Mouse (Mus musculus) E14TG2a.4 (cell line): ENCODE data around the gene Rab4b.
A peak's percentile ranks its signal among the peaks of the same experiment; 100 is the strongest.

ENCODE experiments used
- H3K27me3 ChIP-seq: 2 replicates; pipeline ENCODE4 v1.6.1; 2014; ENCODE audit warnings: low read length, control low read depth; ENCODE audit not compliant: insufficient read depth
- H3K36me3 ChIP-seq: 2 replicates; pipeline ENCODE4 v1.6.1; 2014; ENCODE audit warnings: low read length, control low read depth; ENCODE audit not compliant: insufficient read depth
- H3K4me1 ChIP-seq: replicated peaks from 2 replicates; pipeline ENCODE4 v1.6.1; 2014; ENCODE audit warnings: low read depth, low read length, control low read depth
- H3K4me3 ChIP-seq: replicated peaks from 2 replicates; pipeline ENCODE4 v1.5.1; 2014; ENCODE audit warnings: mild to moderate bottlenecking, low read length
- H3K9me3 ChIP-seq: 2 replicates; pipeline ENCODE4 v1.6.1; 2014; ENCODE audit warnings: low read length, control low read depth
- CTCF ChIP-seq: conservative IDR thresholded peaks from 2 replicates; pipeline ENCODE4 v1.5.1; 2014; ENCODE audit warnings: low read length
- NANOG ChIP-seq: IDR thresholded peaks from 2 replicates; pipeline ENCODE4 v1.6.1; 2014; ENCODE audit warnings: borderline replicate concordance, low read length, mixed read lengths
- POU5F1 ChIP-seq: IDR thresholded peaks from 2 replicates; pipeline ENCODE4 v1.6.1; 2014; ENCODE audit warnings: low read length, borderline replicate concordance

Gene Rab4b

GRCm38 (mm10) chr7:27159882-27160281 is 18.8 kb downstream of the Rab4b start:
- no peaks in the 10 kb centered on the region for H3K27me3 ChIP-seq
- TF ChIP-seq POU5F1 = no peak
- no peak for TF ChIP-seq NANOG
- TF ChIP-seq CTCF = peak; percentile 86
- H3K4me1 ChIP-seq = peaks cover 89% of the 10 kb centered on the region
- no peaks in the 10 kb centered on the region for H3K9me3 ChIP-seq
- H3K4me3 ChIP-seq = peak overlapping the region; percentile 45
- H3K36me3 ChIP-seq = peaks cover 71% of the 10 kb centered on the region

DNA sequence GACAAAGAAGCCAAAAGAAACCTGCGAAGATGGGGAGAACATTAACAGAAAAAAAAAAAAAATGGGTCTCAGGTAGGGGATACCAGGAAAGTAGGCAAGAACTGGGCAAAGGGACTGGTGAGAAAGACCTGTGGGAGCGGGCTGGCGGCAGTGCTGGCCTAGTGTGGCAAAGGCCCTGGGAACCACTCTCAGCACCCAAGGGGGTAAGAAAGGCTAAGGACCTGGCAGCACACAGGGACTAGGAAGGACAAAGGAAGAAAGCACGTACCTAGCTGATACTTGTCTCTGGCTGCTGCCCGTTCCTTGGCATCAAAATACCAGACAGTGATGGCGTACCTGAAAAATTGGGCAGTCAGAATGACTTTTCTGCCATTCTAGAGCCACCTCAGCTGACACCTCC is 19.4 kb downstream of the Rab4b start:
- H3K9me3 ChIP-seq = no peaks in the 10 kb centered on the region
- H3K4me3 ChIP-seq = 0 out of 2 replicates have a peak overlapping the region, but pooled peaks have one; percentile 26
- TF ChIP-seq POU5F1 (no peak), NANOG (no peak), CTCF (no peak)
- peaks cover 68% of the 10 kb centered on the region for H3K36me3 ChIP-seq
- H3K4me1 ChIP-seq = peaks cover 87% of the 10 kb centered on the region
- H3K27me3 ChIP-seq = no peaks in the 10 kb centered on the region

DNA sequence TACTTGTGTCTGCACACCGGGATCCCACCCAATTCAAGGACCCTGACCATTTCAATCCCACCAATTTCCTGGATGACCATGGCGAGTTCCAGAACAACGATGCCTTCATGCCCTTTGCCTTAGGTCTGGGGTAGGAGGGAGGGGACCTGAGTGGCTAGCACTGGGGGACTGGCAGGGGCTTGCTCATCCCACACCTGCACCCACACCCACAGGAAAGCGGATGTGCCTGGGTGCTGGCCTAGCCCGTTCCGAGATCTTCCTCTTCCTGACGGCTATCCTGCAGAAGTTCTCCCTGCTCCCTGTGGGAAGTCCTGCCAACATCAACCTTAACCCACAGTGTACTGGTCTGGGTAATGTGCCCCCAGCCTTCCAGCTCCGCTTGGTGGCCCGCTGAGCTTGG is 20.5 kb downstream of the Rab4b start:
- H3K4me1 ChIP-seq = peaks cover 79% of the 10 kb centered on the region
- H3K27me3 ChIP-seq = no peaks in the 10 kb centered on the region
- H3K4me3 ChIP-seq = no peak overlapping the region
- peaks cover 57% of the 10 kb centered on the region for H3K36me3 ChIP-seq
- TF ChIP-seq POU5F1 = no peak
- no peak for TF ChIP-seq CTCF
- TF ChIP-seq NANOG = no peak
- peaks cover 10% of the 10 kb centered on the region for H3K9me3 ChIP-seq

DNA sequence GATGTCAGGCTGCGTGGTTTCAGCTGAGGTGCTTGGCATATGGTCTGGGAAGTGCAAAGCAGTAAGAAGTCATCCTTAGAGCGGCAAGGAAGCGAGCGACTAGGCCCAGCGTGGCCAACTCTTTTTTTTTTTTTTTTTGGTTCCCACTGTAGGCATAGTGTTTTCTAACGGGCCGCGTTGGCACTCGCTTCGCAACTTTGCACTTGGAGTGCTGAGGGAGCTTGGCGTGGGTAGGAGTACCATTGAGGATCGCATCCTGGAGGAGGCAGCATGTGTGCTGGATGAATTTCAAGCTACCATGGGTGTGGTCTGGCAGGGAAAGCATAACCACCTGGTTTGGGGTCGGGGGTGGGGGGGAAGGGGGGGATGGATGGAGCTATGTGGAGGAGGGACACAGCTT is 22.7 kb downstream of the Rab4b start:
- Histone ChIP-seq H3K36me3 (peaks cover 36% of the 10 kb centered on the region), H3K4me3 (peak overlapping the region; percentile 65), H3K9me3 (peaks cover 11% of the 10 kb centered on the region), H3K27me3 (no peaks in the 10 kb centered on the region), H3K4me1 (peaks cover 66% of the 10 kb centered on the region)
- no peak for TF ChIP-seq POU5F1
- no peak for TF ChIP-seq CTCF
- TF ChIP-seq NANOG = no peak

DNA sequence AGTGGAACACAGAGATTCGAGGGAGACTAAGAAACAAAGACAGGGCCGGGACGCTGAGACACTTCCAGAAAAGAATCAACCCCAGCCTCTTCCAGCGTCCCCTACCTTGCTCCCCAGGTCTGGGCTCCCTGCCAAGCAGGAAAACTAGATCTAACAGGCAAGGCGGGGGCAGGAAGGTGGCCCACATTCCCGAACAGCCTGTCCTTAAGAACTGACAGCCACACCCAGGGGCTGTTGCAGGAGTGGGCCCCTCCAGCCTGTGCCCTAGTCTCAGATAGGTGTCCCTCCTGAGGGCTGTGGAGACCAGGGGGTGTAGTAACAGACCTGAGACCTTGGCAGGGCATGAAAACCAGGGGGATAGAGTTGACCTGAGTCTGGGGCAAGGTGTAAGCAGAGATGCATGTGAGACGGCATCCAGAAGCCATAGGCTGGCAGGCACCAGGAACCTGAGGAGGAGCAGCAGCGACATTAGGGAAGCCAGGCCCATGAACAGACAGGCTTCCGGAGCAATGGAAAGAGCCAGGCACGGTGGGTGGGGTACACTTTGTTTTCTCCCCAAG is 25.4 kb downstream of the Rab4b start, which contains the start of gene Cyp2t4:
Gene Cyp2t4, plus strand, starts transcription at position 510 of the 560 bp plus-strand sequence.
- Histone ChIP-seq H3K27me3 (no peaks in the 10 kb centered on the region), H3K4me3 (no peak within 1 kb of the TSS; the same call in 1 of the 2 replicates), H3K36me3 (peaks cover 12% of the 10 kb centered on the region), H3K4me1 (peaks cover 40% of the 10 kb centered on the region), H3K9me3 (peaks cover 11% of the 10 kb centered on the region)
- no peak for TF ChIP-seq NANOG
- TF ChIP-seq CTCF = no peak
- TF ChIP-seq POU5F1 = no peak

- Histone ChIP-seq H3K36me3 (no peaks in the 10 kb centered on the region), H3K27me3 (no peaks in the 10 kb centered on the region), H3K4me1 (peaks cover 27% of the 10 kb centered on the region), H3K9me3 (peaks cover 17% of the 10 kb centered on the region), H3K4me3 (no peak overlapping the region)
- TF ChIP-seq POU5F1 (no peak), NANOG (no peak), CTCF (no peak)
Observed at GRCm38 (mm10) chr7:27136410-27136996, 42.2 kb downstream of the Rab4b start.

GRCm38 (mm10) chr7:27133757-27134156 is 44.9 kb downstream of the Rab4b start:
- H3K4me1 ChIP-seq = peaks cover 39% of the 10 kb centered on the region
- H3K9me3 ChIP-seq = peaks cover 6% of the 10 kb centered on the region
- no peaks in the 10 kb centered on the region for H3K27me3 ChIP-seq
- no peak overlapping the region for H3K4me3 ChIP-seq
- no peaks in the 10 kb centered on the region for H3K36me3 ChIP-seq
- TF ChIP-seq POU5F1 (no peak), CTCF (no peak), NANOG (no peak)

GRCm38 (mm10) chr7:27133156-27133555 is 45.5 kb downstream of the Rab4b start:
- Histone ChIP-seq H3K4me1 (peaks cover 39% of the 10 kb centered on the region), H3K9me3 (peaks cover 6% of the 10 kb centered on the region), H3K4me3 (peak overlapping the region; percentile 39), H3K27me3 (no peaks in the 10 kb centered on the region), H3K36me3 (no peaks in the 10 kb centered on the region)
- TF ChIP-seq CTCF (no peak), POU5F1 (no peak), NANOG (no peak)

DNA sequence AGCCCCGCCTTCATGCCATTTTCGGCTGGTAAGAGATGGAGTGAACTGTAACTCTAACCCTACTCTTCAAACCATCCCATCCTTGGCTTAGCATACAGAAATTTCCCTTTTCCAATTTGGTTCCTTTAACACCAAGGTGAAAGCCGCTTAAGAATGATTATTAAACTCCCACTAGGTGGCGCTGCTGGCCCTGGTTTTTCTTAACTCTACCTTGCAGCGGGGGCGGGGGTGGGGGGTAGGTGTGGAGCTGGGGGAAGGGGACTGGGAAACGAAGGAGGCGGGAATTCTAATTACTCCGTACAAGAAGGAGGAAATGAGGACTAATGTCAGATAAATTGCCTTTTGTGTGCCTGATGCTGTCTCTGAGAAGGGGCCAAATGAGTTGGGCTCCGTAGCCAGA is 46.1 kb downstream of the Rab4b start:
- H3K27me3 ChIP-seq = no peaks in the 10 kb centered on the region
- peaks cover 39% of the 10 kb centered on the region for H3K4me1 ChIP-seq
- peaks cover 6% of the 10 kb centered on the region for H3K9me3 ChIP-seq
- H3K36me3 ChIP-seq = no peaks in the 10 kb centered on the region
- TF ChIP-seq POU5F1 (no peak), CTCF (peak; percentile 40)
- H3K4me3 ChIP-seq = peak overlapping the region; percentile 39; the same call in 1 of the 2 replicates
